Mouse (Mus musculus): ENCODE data around the gene Slc12a7. TPM values are rescaled to one million over a fixed set of nuclear protein-coding genes. Genes with fewer than 3 reads are reported as not detected.

The Slc12a7 gene
- polyA plus RNA-seq, 2 experiments, result 7.8 to 9.9 TPM

- WGBS (ENCODE audit: insufficient replicate concordance), result 60% methylated on average over 4 of the region's 4 CpGs
- Histone ChIP-seq H3K9me3 (ENCODE audit: control insufficient read depth, low read length) (no peaks in the 10 kb centered on the region), H3K4me3 (ENCODE audit: insufficient read depth in 1 of 2, low read depth in 2 of 2, low read length in 2 of 2) (no peak overlapping the region), H3K27me3 (ENCODE audit: control insufficient read depth, insufficient read depth, low read length) (no peaks in the 10 kb centered on the region), H3K36me3 (replicated peaks; ENCODE audit: control insufficient read depth, insufficient read depth, low read depth) (no peaks in the 10 kb centered on the region), H3K4me2 (ENCODE audit: low read depth) (no peak overlapping the region), H3K4me1 (replicated peaks; ENCODE audit: control insufficient read depth in 2 of 2, insufficient read depth in 2 of 2, low read length in 1 of 2) (peaks cover 0 to 2% of the 10 kb centered on the region in 2 experiments; a peak in 1 of 4 replicates), H3K27ac (no peak overlapping the region), H3K9ac (replicated peaks) (no peak overlapping the region)
- TF ChIP-seq EP300 (IDR thresholded peaks at IDR 0.05; ENCODE audit: low read depth) (no peak), CTCF (IDR thresholded peaks at IDR 0.05; ENCODE audit: low read depth) (no peak)
- no peak for ATAC-seq (ENCODE audit: insufficient read depth)
- DNase-seq (ENCODE audit: low read depth in 3 of 3, low spot score in 3 of 3), result no peak
These were observed 19.7 kb upstream of the Slc12a7 start for GRCm38 (mm10) chr13:73713204-73713603.

- DNase-seq (ENCODE audit: low read depth in 3 of 3, low spot score in 3 of 3), result no peak
- no peak overlapping the region for H3K4me2 ChIP-seq (ENCODE audit: low read depth)
- H3K27me3 ChIP-seq (ENCODE audit: control insufficient read depth, insufficient read depth, low read length), result no peaks in the 10 kb centered on the region
- H3K9me3 ChIP-seq (ENCODE audit: control insufficient read depth, low read length), result no peaks in the 10 kb centered on the region
- ATAC-seq (ENCODE audit: insufficient read depth), result no peak
- 50% methylated on average over 2 of the region's 2 CpGs for WGBS (ENCODE audit: insufficient replicate concordance)
- no peak overlapping the region for H3K27ac ChIP-seq
- peaks cover 0 to 2% of the 10 kb centered on the region in 2 experiments; a peak in 1 of 4 replicates for H3K4me1 ChIP-seq (replicated peaks; ENCODE audit: control insufficient read depth in 2 of 2, insufficient read depth in 2 of 2, low read length in 1 of 2)
- H3K36me3 ChIP-seq (replicated peaks; ENCODE audit: control insufficient read depth, insufficient read depth, low read depth), result no peaks in the 10 kb centered on the region
- no peak overlapping the region for H3K4me3 ChIP-seq (ENCODE audit: insufficient read depth in 1 of 2, low read depth in 2 of 2, low read length in 2 of 2)
- H3K9ac ChIP-seq (replicated peaks), result no peak overlapping the region
- TF ChIP-seq CTCF (IDR thresholded peaks at IDR 0.05; ENCODE audit: low read depth), result peak; percentile 57
- no peak for TF ChIP-seq EP300 (IDR thresholded peaks at IDR 0.05; ENCODE audit: low read depth)
These were observed 18.9 kb upstream of the Slc12a7 start for GRCm38 (mm10) chr13:73714020-73714419.

GRCm38 (mm10) chr13:73718225-73718624 is 14.7 kb upstream of the Slc12a7 start:
- Histone ChIP-seq H3K27ac (no peak overlapping the region), H3K27me3 (ENCODE audit: control insufficient read depth, insufficient read depth, low read length) (no peaks in the 10 kb centered on the region), H3K4me2 (ENCODE audit: low read depth) (no peak overlapping the region), H3K4me3 (ENCODE audit: insufficient read depth in 1 of 2, low read depth in 2 of 2, low read length in 2 of 2) (no peak overlapping the region), H3K36me3 (replicated peaks; ENCODE audit: control insufficient read depth, insufficient read depth, low read depth) (no peaks in the 10 kb centered on the region), H3K9ac (replicated peaks) (no peak overlapping the region), H3K4me1 (replicated peaks; ENCODE audit: control insufficient read depth in 2 of 2, insufficient read depth in 2 of 2, low read length in 1 of 2) (no peaks in the 10 kb centered on the region), H3K9me3 (ENCODE audit: control insufficient read depth, low read length) (no peaks in the 10 kb centered on the region)
- ATAC-seq (ENCODE audit: insufficient read depth) (no peak), DNase-seq (ENCODE audit: low read depth in 3 of 3, low spot score in 3 of 3) (peak; percentile 45 to 58 (median 52))
- no peak for TF ChIP-seq EP300 (IDR thresholded peaks at IDR 0.05; ENCODE audit: low read depth)
- TF ChIP-seq CTCF (IDR thresholded peaks at IDR 0.05; ENCODE audit: low read depth), result peak; percentile 84
- 2% methylated on average over 2 of the region's 2 CpGs for WGBS (ENCODE audit: insufficient replicate concordance)

GRCm38 (mm10) chr13:73720241-73720640 is 12.7 kb upstream of the Slc12a7 start:
- no peak overlapping the region for H3K4me2 ChIP-seq (ENCODE audit: low read depth)
- no peaks in the 10 kb centered on the region for H3K27me3 ChIP-seq (ENCODE audit: control insufficient read depth, insufficient read depth, low read length)
- H3K27ac ChIP-seq, result no peak overlapping the region
- no peak overlapping the region for H3K9ac ChIP-seq (replicated peaks)
- no peaks in the 10 kb centered on the region for H3K9me3 ChIP-seq (ENCODE audit: control insufficient read depth, low read length)
- no peaks in the 10 kb centered on the region for H3K36me3 ChIP-seq (replicated peaks; ENCODE audit: control insufficient read depth, insufficient read depth, low read depth)
- ATAC-seq (ENCODE audit: insufficient read depth) (no peak), DNase-seq (ENCODE audit: low read depth in 3 of 3, low spot score in 3 of 3) (no peak)
- WGBS (ENCODE audit: insufficient replicate concordance), result 70% methylated on average over 4 of the region's 4 CpGs
- H3K4me3 ChIP-seq (ENCODE audit: insufficient read depth in 1 of 2, low read depth in 2 of 2, low read length in 2 of 2), result no peak overlapping the region
- H3K4me1 ChIP-seq (replicated peaks; ENCODE audit: control insufficient read depth in 2 of 2, insufficient read depth in 2 of 2, low read length in 1 of 2), result no peaks in the 10 kb centered on the region
- no peak for TF ChIP-seq EP300 (IDR thresholded peaks at IDR 0.05; ENCODE audit: low read depth)
- no peak for TF ChIP-seq CTCF (IDR thresholded peaks at IDR 0.05; ENCODE audit: low read depth)

- H3K9me3 ChIP-seq (ENCODE audit: control insufficient read depth, low read length), result no peaks in the 10 kb centered on the region
- no peak overlapping the region for H3K27ac ChIP-seq
- no peak overlapping the region for H3K4me2 ChIP-seq (ENCODE audit: low read depth)
- WGBS (ENCODE audit: insufficient replicate concordance), result 30% methylated on average over 8 of the region's 8 CpGs
- DNase-seq (ENCODE audit: low read depth in 3 of 3, low spot score in 3 of 3), result no peak
- H3K36me3 ChIP-seq (replicated peaks; ENCODE audit: control insufficient read depth, insufficient read depth, low read depth), result no peaks in the 10 kb centered on the region
- 0 out of 4 replicates have a peak, but pooled peaks cover 0 to 1% of the 10 kb centered on the region in 2 experiments for H3K4me1 ChIP-seq (replicated peaks; ENCODE audit: control insufficient read depth in 2 of 2, insufficient read depth in 2 of 2, low read length in 1 of 2)
- H3K4me3 ChIP-seq (ENCODE audit: insufficient read depth in 1 of 2, low read depth in 2 of 2, low read length in 2 of 2), result no peak overlapping the region
- H3K27me3 ChIP-seq (ENCODE audit: control insufficient read depth, insufficient read depth, low read length), result no peaks in the 10 kb centered on the region
- TF ChIP-seq EP300 (IDR thresholded peaks at IDR 0.05; ENCODE audit: low read depth) (no peak), CTCF (IDR thresholded peaks at IDR 0.05; ENCODE audit: low read depth) (peak; percentile 49)
- ATAC-seq (ENCODE audit: insufficient read depth), result no peak
- H3K9ac ChIP-seq (replicated peaks), result no peak overlapping the region
These were observed 9.7 kb upstream of the Slc12a7 start for GRCm38 (mm10) chr13:73723081-73723668.
